In the genomic region with DNA sequence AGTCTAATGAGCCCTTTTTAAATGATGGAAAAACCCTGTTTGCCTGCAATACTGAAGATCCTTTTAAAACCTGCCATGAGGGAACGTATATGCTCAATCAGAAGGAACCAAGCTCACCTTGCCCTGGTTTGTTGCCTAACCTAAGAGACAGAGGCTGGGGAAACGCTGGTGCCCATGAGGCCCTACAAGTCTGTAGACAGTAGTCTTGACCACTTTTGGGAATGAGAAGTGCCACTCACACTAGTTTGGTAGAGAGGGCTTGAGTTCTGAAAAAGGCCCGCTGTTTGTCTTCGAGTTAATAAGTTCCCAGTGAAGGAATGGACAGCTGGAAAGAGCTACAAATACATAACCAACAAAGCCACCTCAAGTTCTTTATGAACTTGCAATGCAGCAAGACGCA, we compare ENCODE assay signal across 14 mouse cellular contexts.
DNase-seq lines count a peak whose midpoint lies in the region; ATAC-seq lines count a peak whose summit lies in the region.
"Had no signal": no experiment of that assay in that cellular context is flagged by ENCODE, and none has a peak within 500 bp of the region (broad histone marks: within the 10 kb centered on the region; RNA-seq: fewer than 3 reads in every experiment).

No protein-coding gene starts in this region.

- peak overlapping the region; percentile 33; the same call in 1 of the 2 replicates for H3K4me2 ChIP-seq in forebrain, embryonic 13.5 days
- H3K4me2 ChIP-seq in forebrain, embryonic 11.5 days (ENCODE audit: low read depth, low read length, severe bottlenecking), result no peak overlapping the region
- no peak overlapping the region for H3K4me2 ChIP-seq in limb, embryonic 15.5 days
- H3K4me2 ChIP-seq in lung, embryonic 16.5 days (ENCODE audit: low read depth, low read length), result no peak overlapping the region
- H3K4me2 ChIP-seq: heart, embryonic 15.5 days had no signal

- H3K9ac ChIP-seq in forebrain, embryonic 13.5 days, result no peak overlapping the region
- no peak overlapping the region for H3K9ac ChIP-seq in forebrain, embryonic 11.5 days (ENCODE audit: low read length)
- no peak overlapping the region for H3K9ac ChIP-seq in limb, embryonic 15.5 days
- H3K9ac ChIP-seq in lung, embryonic 16.5 days (ENCODE audit: low read length), result no peak overlapping the region
- H3K9ac ChIP-seq: heart, embryonic 15.5 days had no signal

- H3K9me3 ChIP-seq in forebrain, embryonic 13.5 days (replicated peaks), result no peaks in the 10 kb centered on the region
- H3K9me3 ChIP-seq in forebrain, embryonic 11.5 days (ENCODE audit: control insufficient read depth, low read length), result no peaks in the 10 kb centered on the region
- H3K9me3 ChIP-seq in limb, embryonic 15.5 days, result no peaks in the 10 kb centered on the region
- no peaks in the 10 kb centered on the region for H3K9me3 ChIP-seq in limb, embryonic 10.5 days (replicated peaks)
- no peaks in the 10 kb centered on the region for H3K9me3 ChIP-seq in lung, embryonic 16.5 days (ENCODE audit: control insufficient read depth, low read length)
- H3K9me3 ChIP-seq: heart, embryonic 15.5 days had no signal

- no peak overlapping the region for H3K4me3 ChIP-seq in forebrain, embryonic 13.5 days
- no peak overlapping the region for H3K4me3 ChIP-seq in forebrain, embryonic 11.5 days (ENCODE audit: low read depth, low read length)
- no peak overlapping the region for H3K4me3 ChIP-seq in limb, embryonic 15.5 days
- no peak overlapping the region for H3K4me3 ChIP-seq in limb, embryonic 10.5 days
- no peak overlapping the region for H3K4me3 ChIP-seq in lung, embryonic 16.5 days (ENCODE audit: low read length)
- H3K4me3 ChIP-seq: heart, embryonic 15.5 days; layer of hippocampus, adult 2 months had no signal

- peak overlapping the region; percentile 48 for H3K27ac ChIP-seq in forebrain, embryonic 13.5 days
- H3K27ac ChIP-seq in forebrain, embryonic 11.5 days (ENCODE audit: low read depth, low read length), result no peak overlapping the region
- peak overlapping the region; percentile 50; the same call in 1 of the 2 replicates for H3K27ac ChIP-seq in limb, embryonic 15.5 days
- no peak overlapping the region for H3K27ac ChIP-seq in limb, embryonic 10.5 days
- peak overlapping the region; percentile 42 for H3K27ac ChIP-seq in lung, embryonic 16.5 days (ENCODE audit: low read length)
- H3K27ac ChIP-seq: heart, embryonic 15.5 days; layer of hippocampus, adult 2 months had no signal

- H3K36me3 ChIP-seq in forebrain, embryonic 13.5 days (ENCODE audit: poor library complexity, severe bottlenecking), result no peaks in the 10 kb centered on the region
- no peaks in the 10 kb centered on the region for H3K36me3 ChIP-seq in forebrain, embryonic 11.5 days (ENCODE audit: control insufficient read depth, insufficient read depth, low read length)
- H3K36me3 ChIP-seq in limb, embryonic 15.5 days, result no peaks in the 10 kb centered on the region
- H3K36me3 ChIP-seq in limb, embryonic 10.5 days, result no peaks in the 10 kb centered on the region
- no peaks in the 10 kb centered on the region for H3K36me3 ChIP-seq in lung, embryonic 16.5 days (ENCODE audit: control insufficient read depth, insufficient read depth, low read length)
- H3K36me3 ChIP-seq: heart, embryonic 15.5 days had no signal

- 65% methylated on average over 5 of the region's 5 CpGs for WGBS in forebrain, embryonic 13.5 days
- 86% methylated on average over 5 of the region's 5 CpGs for WGBS in forebrain, embryonic 11.5 days
- 83% methylated on average over 5 of the region's 5 CpGs for WGBS in limb, embryonic 15.5 days
- WGBS in limb, embryonic 10.5 days, result 91% methylated on average over 5 of the region's 5 CpGs
- 60% methylated on average over 5 of the region's 5 CpGs for WGBS in lung, embryonic 16.5 days

- no peaks in the 10 kb centered on the region for H3K27me3 ChIP-seq in forebrain, embryonic 13.5 days
- no peaks in the 10 kb centered on the region for H3K27me3 ChIP-seq in forebrain, embryonic 11.5 days (ENCODE audit: control insufficient read depth, insufficient read depth, low read length)
- no peaks in the 10 kb centered on the region for H3K27me3 ChIP-seq in limb, embryonic 15.5 days
- H3K27me3 ChIP-seq in limb, embryonic 10.5 days (ENCODE audit: low read depth, poor library complexity, severe bottlenecking), result no peaks in the 10 kb centered on the region
- no peaks in the 10 kb centered on the region for H3K27me3 ChIP-seq in lung, embryonic 16.5 days (ENCODE audit: control insufficient read depth, insufficient read depth, low read depth, low read length)
- H3K27me3 ChIP-seq: heart, embryonic 15.5 days had no signal

- DNase-seq in forebrain, embryonic 11.5 days (ENCODE audit: low spot score), result no peak
- DNase-seq in limb, embryonic 10.5 days (ENCODE audit: low spot score), result no peak
- DNase-seq in yolk sac, embryonic 10.5 days (ENCODE audit: low spot score), result peak; percentile 31
- DNase-seq in adrenal gland, postnatal 4 days (ENCODE audit: low spot score in 2 of 2), result no peak
- DNase-seq: adrenal gland, postnatal 10 days; gastrocnemius, postnatal 36 days; layer of hippocampus, postnatal 36 days; liver had no signal

- peak; percentile 46; the same call in 1 of the 2 replicates for ATAC-seq in forebrain, embryonic 13.5 days
- no peak; the same call in 1 of the 2 replicates for ATAC-seq in forebrain, embryonic 11.5 days (replicated peaks; ENCODE audit: low FRiP score)
- ATAC-seq in limb, embryonic 15.5 days (ENCODE audit: insufficient number of reproducible peaks, low FRiP score, low TSS enrichment, low read depth), result no peak
- ATAC-seq in lung, embryonic 16.5 days (ENCODE audit: low read depth), result peak; percentile 86
- ATAC-seq: intestine, postnatal 0 days had no signal

- peaks cover 4% of the 10 kb centered on the region; the same call in 1 of the 2 replicates for H3K4me1 ChIP-seq in forebrain, embryonic 13.5 days
- H3K4me1 ChIP-seq in forebrain, embryonic 11.5 days (replicated peaks; ENCODE audit: control insufficient read depth, insufficient read depth, low read length), result no peaks in the 10 kb centered on the region
- no peaks in the 10 kb centered on the region for H3K4me1 ChIP-seq in limb, embryonic 15.5 days
- H3K4me1 ChIP-seq in limb, embryonic 10.5 days, result peaks cover 9% of the 10 kb centered on the region
- no peaks in the 10 kb centered on the region for H3K4me1 ChIP-seq in lung, embryonic 16.5 days (replicated peaks; ENCODE audit: control insufficient read depth, insufficient read depth, low read length)
- H3K4me1 ChIP-seq: heart, embryonic 15.5 days had no signal

Comparison
In these comparisons a context has a peak if more than half of its experiments do, and no peak if none do; other contexts are left out.
1. ATAC-seq: peak in forebrain, embryonic 13.5 days (single experiment) and lung, embryonic 16.5 days (single experiment); none in forebrain, embryonic 11.5 days (single experiment) and limb, embryonic 15.5 days (single experiment).
2. H3K27ac ChIP-seq: peak in forebrain, embryonic 13.5 days (single experiment), limb, embryonic 15.5 days (single experiment) and lung, embryonic 16.5 days (single experiment); none in forebrain, embryonic 11.5 days (single experiment) and limb, embryonic 10.5 days (single experiment).